9 mouse cellular contexts compared by ENCODE assay signal in the genomic region with DNA sequence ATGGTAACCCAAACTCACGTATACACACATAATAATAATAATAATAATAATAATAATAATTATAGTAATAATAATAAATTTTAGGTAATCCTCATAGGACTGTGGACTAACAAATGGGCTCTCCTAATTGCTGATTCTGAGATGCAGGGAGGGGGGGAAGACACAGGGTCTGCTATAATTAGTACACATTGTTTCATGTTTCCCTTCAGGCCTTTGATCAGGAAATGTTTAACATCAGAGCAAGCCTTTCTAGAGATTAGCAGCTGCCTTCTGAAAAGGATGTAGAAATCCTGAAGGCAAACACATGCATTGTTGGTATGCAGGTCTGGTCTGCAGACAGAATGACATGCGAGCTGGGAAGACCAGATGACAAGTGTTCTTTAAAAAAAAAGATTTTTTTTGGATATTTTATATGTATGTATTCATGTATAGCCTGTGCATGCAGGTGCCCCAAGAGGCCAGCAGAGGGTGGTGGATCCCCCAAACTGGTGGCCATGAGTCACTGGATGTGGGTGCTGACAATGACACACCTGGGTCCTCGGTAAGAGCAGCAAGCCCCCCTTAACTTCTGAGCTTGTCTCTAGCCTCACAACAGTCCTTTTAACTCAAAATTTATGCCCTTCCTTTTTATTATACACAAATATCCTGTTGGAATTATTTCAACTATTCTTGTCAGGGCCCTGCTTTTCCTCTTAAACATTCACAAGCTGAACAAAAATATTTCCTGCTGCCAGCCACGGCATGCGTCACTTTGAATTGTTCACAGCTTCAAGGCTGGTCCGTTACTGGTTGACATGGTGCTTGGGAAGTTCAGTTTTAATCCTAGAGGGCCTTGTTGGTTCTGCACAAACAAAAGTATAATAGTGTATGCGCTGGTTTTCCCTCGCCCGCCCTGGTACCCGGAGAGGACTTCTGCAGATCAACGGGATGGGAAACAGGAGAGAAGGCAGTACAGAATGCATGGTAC.
DNase-seq lines count a peak whose midpoint lies in the region; ATAC-seq and TF ChIP-seq lines count a peak whose summit lies in the region.
"Had no signal": no experiment of that assay in that cellular context is flagged by ENCODE, and none has a peak within 500 bp of the region (broad histone marks: within the 10 kb centered on the region; RNA-seq: fewer than 3 reads in every experiment).

No protein-coding gene starts in this region.

- no peak for DNase-seq in layer of hippocampus, adult 2 months (ENCODE audit: low spot score in 2 of 2)
- no peak for DNase-seq in layer of hippocampus, postnatal 25 days (ENCODE audit: extremely low spot score in 1 of 2, low spot score in 1 of 2)
- DNase-seq in kidney, adult 8-10 months, result peak; percentile 13 to 14
- peak; percentile 41 for DNase-seq in midbrain, embryonic 14.5 days
- DNase-seq in urinary bladder, adult 18-20 months (ENCODE audit: low spot score in 2 of 2), result no peak
- DNase-seq in spleen, postnatal 36 days (ENCODE audit: low spot score in 2 of 2), result no peak
- DNase-seq in yolk sac, embryonic 10.5 days (ENCODE audit: low spot score), result no peak

- H3K4me3 ChIP-seq in layer of hippocampus, adult 2 months, result no peak overlapping the region
- no peak overlapping the region for H3K4me3 ChIP-seq in bone marrow, adult 2 months (replicated peaks; ENCODE audit: control insufficient read depth, low read depth, low read length)
- no peak overlapping the region for H3K4me3 ChIP-seq in midbrain, embryonic 14.5 days (replicated peaks; ENCODE audit: low read depth, low read length)
- H3K4me3 ChIP-seq: midbrain, embryonic 12.5 days had no signal

- no peaks in the 10 kb centered on the region for H3K9me3 ChIP-seq in midbrain, embryonic 14.5 days (ENCODE audit: control insufficient read depth, low read length)
- H3K9me3 ChIP-seq: midbrain, embryonic 12.5 days had no signal

- whole genome bisulfite sequencing in bone marrow, adult 2 months, result 74% methylated on average over 11 of the region's 11 CpGs
- 76% methylated on average over 11 of the region's 11 CpGs for WGBS in midbrain, embryonic 14.5 days

- no peaks in the 10 kb centered on the region for H3K27me3 ChIP-seq in midbrain, embryonic 14.5 days (ENCODE audit: control insufficient read depth, insufficient read depth, low read length)
- H3K27me3 ChIP-seq: midbrain, embryonic 12.5 days had no signal

- TF ChIP-seq CTCF in layer of hippocampus, adult 2 months (conservative IDR thresholded peaks at IDR 0.05), result peak; percentile 65
- TF ChIP-seq CTCF in bone marrow, adult 2 months (IDR thresholded peaks at IDR 0.05; ENCODE audit: control insufficient read depth, insufficient read depth, low read length), result peak; percentile 45; the same call in 1 of the 2 replicates

- H3K36me3 ChIP-seq in midbrain, embryonic 14.5 days (ENCODE audit: control insufficient read depth, insufficient read depth, low read length), result no peaks in the 10 kb centered on the region
- H3K36me3 ChIP-seq: midbrain, embryonic 12.5 days had no signal

- H3K9ac ChIP-seq in midbrain, embryonic 14.5 days (replicated peaks; ENCODE audit: low read length), result no peak overlapping the region
- H3K9ac ChIP-seq: midbrain, embryonic 12.5 days had no signal

- no peaks in the 10 kb centered on the region for H3K4me1 ChIP-seq in bone marrow, adult 2 months (ENCODE audit: control insufficient read depth, insufficient read depth, low read length)
- H3K4me1 ChIP-seq in midbrain, embryonic 14.5 days (ENCODE audit: control insufficient read depth, insufficient read depth, low read length), result no peaks in the 10 kb centered on the region

- H3K27ac ChIP-seq in layer of hippocampus, adult 2 months, result no peak overlapping the region
- H3K27ac ChIP-seq in bone marrow, adult 2 months (ENCODE audit: control insufficient read depth, insufficient read depth, low read depth, low read length, poor library complexity), result no peak overlapping the region
- H3K27ac ChIP-seq in midbrain, embryonic 14.5 days (replicated peaks; ENCODE audit: low read depth, low read length), result no peak overlapping the region; the same call in 1 of the 2 replicates
- H3K27ac ChIP-seq: midbrain, embryonic 12.5 days had no signal

- no peak overlapping the region for H3K4me2 ChIP-seq in midbrain, embryonic 14.5 days (ENCODE audit: low read length)
- H3K4me2 ChIP-seq: midbrain, embryonic 12.5 days had no signal

- ATAC-seq in midbrain, embryonic 14.5 days (ENCODE audit: low FRiP score, low TSS enrichment), result peak; percentile 49; the same call in 1 of the 2 replicates

- TF ChIP-seq POLR2A in bone marrow, adult 2 months (IDR thresholded peaks at IDR 0.05; ENCODE audit: borderline replicate concordance, control insufficient read depth, low read depth, low read length), result no peak

Comparison
In these comparisons a context has a peak if more than half of its experiments do, and no peak if none do; other contexts are left out.
1. DNase-seq: peak in kidney, adult 8-10 months (2 of 2) and midbrain, embryonic 14.5 days (single experiment); none in layer of hippocampus, adult 2 months (0 of 2), layer of hippocampus, postnatal 25 days (0 of 2), urinary bladder, adult 18-20 months (0 of 2), spleen, postnatal 36 days (0 of 2) and yolk sac, embryonic 10.5 days (single experiment).